Mouse (Mus musculus): ENCODE data around the gene Astn2.

DNA sequence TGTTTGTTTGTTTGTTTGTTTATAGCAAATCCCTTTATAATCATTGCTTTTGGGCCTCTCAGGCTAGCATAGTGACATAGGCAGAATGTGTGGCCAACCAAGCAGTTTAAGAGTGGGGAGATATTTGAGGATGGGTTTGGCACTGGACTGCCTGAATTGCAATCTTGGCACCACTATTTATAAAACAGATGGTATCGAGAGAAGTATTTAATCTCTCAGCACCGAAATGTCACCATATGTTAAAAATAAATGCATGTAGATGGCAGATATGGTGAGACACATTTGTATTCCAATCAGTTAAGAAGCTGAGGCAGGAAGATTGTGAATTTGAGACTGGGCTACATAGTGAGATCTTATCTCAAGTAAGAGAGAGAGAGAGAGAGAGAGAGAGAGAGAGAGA lies 692.7 kb downstream of the Astn2 start:
- TF ChIP-seq EP300 (IDR thresholded peaks at IDR 0.05; ENCODE audit: low read depth in 1 of 2, low read length in 2 of 2) (no peak), TBP (IDR thresholded peaks at IDR 0.05; ENCODE audit: low read depth, low read length) (no peak), CTCF (IDR thresholded peaks at IDR 0.05 in 2 of 3, conservative IDR thresholded peaks at IDR 0.05 in 1 of 3; ENCODE audit: control insufficient read depth in 1 of 3, insufficient read depth in 1 of 3, low read depth in 2 of 3, low read length in 3 of 3, poor library complexity in 1 of 3, severe bottlenecking in 1 of 3) (no peak), BHLHE40 (IDR thresholded peaks at IDR 0.05; ENCODE audit: borderline replicate concordance, low read depth, low read length) (no peak), ETS1 (IDR thresholded peaks at IDR 0.05; ENCODE audit: low read depth, low read length) (no peak), POLR2AphosphoS2 (IDR thresholded peaks at IDR 0.05; ENCODE audit: low read length) (no peak), MAX (IDR thresholded peaks at IDR 0.05; ENCODE audit: low read length) (no peak), ZMIZ1 (IDR thresholded peaks at IDR 0.05; ENCODE audit: low read depth, low read length) (no peak), GABPA (IDR thresholded peaks at IDR 0.05; ENCODE audit: low read depth, low read length) (no peak), MYC (IDR thresholded peaks at IDR 0.05; ENCODE audit: low read depth, low read length) (no peak), ELF1 (IDR thresholded peaks at IDR 0.05; ENCODE audit: low read depth, low read length) (no peak), NELFE (IDR thresholded peaks at IDR 0.05; ENCODE audit: low read depth, low read length) (no peak), POLR2AphosphoS5 (IDR thresholded peaks at IDR 0.05; ENCODE audit: borderline replicate concordance, low read depth, low read length) (no peak)

Measured in MEL (cell line).